Mouse (Mus musculus): ENCODE measurements around the gene Sec14l2. TPM values are rescaled to one million over a fixed set of nuclear protein-coding genes. Genes with fewer than 3 reads are reported as not detected.

Sec14l2 gene
- total RNA-seq, 1 experiment from 2014 or later = 0.47 TPM

DNA sequence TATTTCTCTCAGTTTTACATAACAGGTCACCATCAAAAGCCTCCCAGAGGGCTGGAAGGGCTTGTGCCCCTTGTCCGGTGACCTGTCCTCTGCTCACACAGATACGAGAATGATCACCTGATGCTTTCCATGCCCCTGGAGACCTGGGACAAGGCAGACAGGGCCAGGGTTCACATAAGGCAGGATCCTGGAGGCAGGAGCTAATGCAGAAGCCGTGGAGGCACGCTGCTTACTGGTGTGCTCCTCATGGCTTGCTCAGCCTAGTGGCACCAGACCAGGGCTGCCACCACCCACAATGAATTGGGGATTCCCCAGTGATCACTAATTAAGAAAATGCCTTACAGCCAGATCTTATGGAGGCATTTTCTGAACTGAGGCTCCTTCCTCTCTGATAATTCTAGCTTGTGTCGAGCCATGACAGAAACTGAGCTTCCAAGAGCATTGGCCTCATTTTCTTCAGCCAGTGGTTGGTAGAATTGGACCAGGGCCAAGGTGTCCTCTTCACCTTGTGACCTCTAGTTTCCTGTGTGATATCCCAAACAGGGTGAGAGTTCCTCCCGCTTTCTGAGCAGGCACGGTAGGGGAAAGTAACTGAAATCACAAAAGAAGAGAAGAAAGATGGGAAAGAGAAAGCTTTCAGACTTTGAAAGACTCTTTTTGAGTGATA is 44.8 kb downstream of the Sec14l2 start:
- ATAC-seq (ENCODE audit: extremely low read depth, insufficient number of reproducible peaks, low FRiP score, poor library complexity, severe bottlenecking) = no peak

- ATAC-seq (ENCODE audit: extremely low read depth, insufficient number of reproducible peaks, low FRiP score, poor library complexity, severe bottlenecking) = no peak
Measured at GRCm38 (mm10) chr11:4076633-4077032, 46.6 kb downstream of the Sec14l2 start.

DNA sequence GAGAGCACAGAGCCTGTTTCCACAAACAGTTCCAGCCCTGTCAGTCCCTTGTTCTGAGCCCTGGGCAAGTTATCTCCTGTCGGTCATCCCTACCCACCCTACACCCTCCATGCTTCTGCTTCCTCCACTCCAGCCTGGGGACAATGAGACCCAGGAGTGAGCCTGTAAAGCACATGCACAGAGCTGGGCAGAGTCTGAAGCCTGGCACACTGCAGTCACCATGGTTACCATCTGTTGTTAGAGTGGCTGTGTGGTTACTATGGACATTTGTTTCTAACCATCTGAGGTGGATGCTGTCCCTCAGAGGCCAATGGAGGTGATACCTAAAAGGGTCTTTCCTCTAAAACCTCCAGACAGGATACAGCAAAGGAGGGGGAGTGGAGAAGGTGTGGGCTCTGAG is 53.6 kb downstream of the Sec14l2 start:
- ATAC-seq (ENCODE audit: extremely low read depth, insufficient number of reproducible peaks, low FRiP score, poor library complexity, severe bottlenecking) = no peak

DNA sequence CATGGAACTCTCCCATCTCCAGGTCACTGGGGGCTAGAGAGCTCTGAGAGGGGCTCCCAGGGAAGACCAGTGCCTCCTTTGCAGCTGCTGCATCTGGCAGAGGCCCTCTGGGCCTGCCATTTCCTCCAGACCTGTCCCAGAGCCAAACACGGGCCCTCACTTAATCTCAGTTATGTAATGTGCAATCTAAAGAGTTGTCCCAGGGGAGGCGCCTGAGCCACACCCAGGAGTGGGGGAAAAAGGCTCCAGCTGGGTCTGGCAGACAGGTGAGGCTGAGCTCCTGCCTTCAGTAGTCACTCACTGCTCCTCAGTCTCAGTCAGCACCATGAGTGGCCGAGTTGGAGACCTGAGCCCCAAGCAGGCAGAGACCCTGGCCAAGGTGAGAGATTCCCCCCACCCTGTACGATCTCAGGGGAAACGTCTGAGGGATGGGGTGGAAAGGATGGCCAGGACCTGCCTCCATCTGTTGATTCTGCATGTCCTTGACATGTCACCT is 58.5 kb downstream of the Sec14l2 start, which contains the start of gene Sec14l3:
Gene Sec14l3, plus strand, starts transcription at position 215 of the 496 bp plus-strand sequence.
- ATAC-seq (ENCODE audit: extremely low read depth, insufficient number of reproducible peaks, low FRiP score, poor library complexity, severe bottlenecking) = no peak

GRCm38 (mm10) chr11:4062981-4063380 is 60.2 kb downstream of the Sec14l2 start:
- no peak for ATAC-seq (ENCODE audit: extremely low read depth, insufficient number of reproducible peaks, low FRiP score, poor library complexity, severe bottlenecking)

DNA sequence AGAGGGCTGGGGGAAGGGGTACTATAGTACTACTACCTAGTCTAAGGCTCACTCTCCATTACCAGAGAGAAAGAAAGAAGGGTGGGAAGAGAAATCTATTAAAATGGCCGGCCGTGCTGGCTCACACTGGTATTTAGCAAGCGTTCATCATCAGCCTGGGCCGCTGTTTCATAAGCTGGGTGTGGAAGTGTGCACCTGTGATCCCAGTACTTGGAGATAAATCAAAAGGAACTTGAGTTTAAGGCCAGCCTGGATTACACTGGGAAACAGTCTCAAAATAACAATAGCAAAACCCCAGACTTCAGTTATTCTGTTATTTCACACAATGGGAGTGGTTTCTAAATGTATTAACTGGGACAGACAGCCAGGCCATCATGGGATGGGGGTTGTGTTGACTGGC is 60.7 kb downstream of the Sec14l2 start:
- no peak for ATAC-seq (ENCODE audit: extremely low read depth, insufficient number of reproducible peaks, low FRiP score, poor library complexity, severe bottlenecking)

DNA sequence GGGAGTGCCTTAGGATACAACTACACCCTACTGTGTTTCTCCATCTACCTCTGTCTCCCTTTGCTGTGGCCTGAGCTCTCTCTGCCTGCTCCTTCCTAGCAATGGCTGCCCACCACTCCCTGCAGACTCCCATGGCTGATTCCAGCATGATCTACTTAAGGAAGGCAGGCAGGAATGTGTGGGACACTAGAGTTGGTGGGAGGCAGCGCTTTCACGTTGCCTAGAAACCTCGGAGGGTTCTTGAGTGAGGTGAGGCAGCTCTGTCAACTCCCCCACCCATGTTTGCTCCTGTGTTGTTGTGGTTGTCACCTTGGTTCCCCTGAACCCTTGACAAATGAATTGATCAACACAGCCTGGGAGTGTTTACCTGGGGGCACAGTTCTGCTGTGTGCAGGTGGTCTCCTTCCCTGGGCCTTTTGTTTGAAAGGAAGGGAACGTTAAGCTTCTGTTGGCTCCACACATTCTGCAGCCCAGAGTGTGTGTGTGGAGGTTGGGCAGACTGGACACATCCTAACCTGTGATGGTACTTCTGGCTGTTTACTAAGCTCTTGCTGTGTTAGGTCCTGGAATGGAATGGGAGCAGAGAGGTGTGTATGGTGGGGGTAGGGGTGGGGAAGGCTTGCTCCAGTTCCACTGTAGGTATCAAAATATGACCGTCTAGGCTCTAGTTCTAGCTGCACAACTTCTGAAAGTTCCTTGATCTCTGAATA is 62.2 kb downstream of the Sec14l2 start:
- ATAC-seq (ENCODE audit: extremely low read depth, insufficient number of reproducible peaks, low FRiP score, poor library complexity, severe bottlenecking) = no peak

DNA sequence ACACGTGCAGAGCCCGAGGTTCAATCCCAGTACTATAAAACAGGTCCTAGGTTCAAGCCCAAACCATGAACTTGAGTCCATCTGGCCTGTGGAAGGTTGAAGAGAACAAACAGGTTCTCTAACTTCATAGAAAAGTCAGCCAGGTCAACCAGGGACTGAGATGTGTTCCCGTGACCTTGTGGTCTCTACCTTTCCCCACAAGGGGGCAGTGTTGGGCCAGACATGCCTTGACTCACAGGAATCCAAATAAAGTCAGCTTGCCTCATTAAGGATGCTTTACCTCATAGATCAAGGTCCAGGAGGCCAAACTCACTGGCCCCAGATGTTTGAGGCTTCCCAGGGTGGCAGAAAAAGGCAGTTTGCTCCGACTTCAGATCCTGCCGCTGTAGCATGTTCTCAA is 69.6 kb downstream of the Sec14l2 start:
- 0 out of 2 replicates have a peak, but pooled peaks have one; percentile 30 for ATAC-seq (ENCODE audit: extremely low read depth, insufficient number of reproducible peaks, low FRiP score, poor library complexity, severe bottlenecking)

- ATAC-seq (ENCODE audit: extremely low read depth, insufficient number of reproducible peaks, low FRiP score, poor library complexity, severe bottlenecking) = no peak
Measured at GRCm38 (mm10) chr11:4048438-4048837, 74.8 kb downstream of the Sec14l2 start.

GRCm38 (mm10) chr11:4047766-4048165 is 75.4 kb downstream of the Sec14l2 start:
- ATAC-seq (ENCODE audit: extremely low read depth, insufficient number of reproducible peaks, low FRiP score, poor library complexity, severe bottlenecking) = no peak

Other genes starting within 250 kb of the Sec14l2 start
- gene 4921536K21Rik, start 228.3 kb downstream of the Sec14l2 start, total RNA-seq (2017) = 0.25 and 0.47 TPM in 2 replicates
- 0.81 and 1.5 TPM in 2 replicates for gene Dusp18, start 228.2 kb downstream of the Sec14l2 start, total RNA-seq (2017)
- gene Slc35e4, start 208.8 kb downstream of the Sec14l2 start, total RNA-seq (2017) = 2.9 and 3.6 TPM in 2 replicates
- gene Tcn2, start 191.3 kb downstream of the Sec14l2 start, total RNA-seq (2017) = 80.5 and 82.4 TPM in 2 replicates
- gene Pes1, start 159.4 kb downstream of the Sec14l2 start, total RNA-seq (2017) = 42.6 and 51.2 TPM in 2 replicates
- gene 4930556J24Rik, start 146.6 kb downstream of the Sec14l2 start, total RNA-seq (2017) = not detected in 2 replicates
- not detected in 2 replicates for gene Gal3st1, start 139.8 kb downstream of the Sec14l2 start, total RNA-seq (2017)
- gene Sec14l4, start 92.0 kb downstream of the Sec14l2 start, total RNA-seq (2017) = not detected in 2 replicates
- gene Sec14l3, start 58.6 kb downstream of the Sec14l2 start, total RNA-seq (2017) = not detected in 2 replicates
- 1.8 TPM in 1 of 2 replicates, not detected in the other for gene Mtfp1, start 28.0 kb downstream of the Sec14l2 start, total RNA-seq (2017)
- 32.2 and 39.6 TPM in 2 replicates for gene Rnf215, start 11.8 kb upstream of the Sec14l2 start, total RNA-seq (2017)
- gene Ccdc157, start 36.9 kb upstream of the Sec14l2 start, total RNA-seq (2017) = 3.6 and 5.0 TPM in 2 replicates
- 26.0 and 26.3 TPM in 2 replicates for gene Sf3a1, start 36.9 kb upstream of the Sec14l2 start, total RNA-seq (2017)
- 23.5 and 24.8 TPM in 2 replicates for gene Tbc1d10a, start 63.4 kb upstream of the Sec14l2 start, total RNA-seq (2017)
- 1.7 and 2.2 TPM in 2 replicates for gene Castor1, start 94.8 kb upstream of the Sec14l2 start, total RNA-seq (2017)
- 95.2 and 98.0 TPM in 2 replicates for gene Osm, start 113.0 kb upstream of the Sec14l2 start, total RNA-seq (2017)
- 0.12 TPM in 1 of 2 replicates, not detected in the other for gene Lif, start 134.1 kb upstream of the Sec14l2 start, total RNA-seq (2017)